Mouse (Mus musculus) monocyte, adult 5-6 weeks (primary cell): ENCODE data around the gene Tmco1. TPM values are rescaled to one million over a fixed set of nuclear protein-coding genes. Genes with fewer than 3 reads are reported as not detected.

Experiments
- ATAC-seq: fragments of 153-309, 156-312 bp; replicated peaks from 2 replicates; pipeline ENCODE4 v1.8.0; 2017; ENCODE audit warnings: mild to moderate bottlenecking; ENCODE audit not compliant: low TSS enrichment, insufficient number of reproducible peaks, severe bottlenecking, poor library complexity, low FRiP score
- total RNA-seq: library from RNA; stranded (forward); fragments of 200-1000, 200-491, 200-594 nt; gene quantifications from 3 replicates; pipeline ENCODE4 v1.2.3, GENCODE M21; 2017

Tmco1 gene
- total RNA-seq, 1 experiment from 2014 or later, result 200 TPM

DNA sequence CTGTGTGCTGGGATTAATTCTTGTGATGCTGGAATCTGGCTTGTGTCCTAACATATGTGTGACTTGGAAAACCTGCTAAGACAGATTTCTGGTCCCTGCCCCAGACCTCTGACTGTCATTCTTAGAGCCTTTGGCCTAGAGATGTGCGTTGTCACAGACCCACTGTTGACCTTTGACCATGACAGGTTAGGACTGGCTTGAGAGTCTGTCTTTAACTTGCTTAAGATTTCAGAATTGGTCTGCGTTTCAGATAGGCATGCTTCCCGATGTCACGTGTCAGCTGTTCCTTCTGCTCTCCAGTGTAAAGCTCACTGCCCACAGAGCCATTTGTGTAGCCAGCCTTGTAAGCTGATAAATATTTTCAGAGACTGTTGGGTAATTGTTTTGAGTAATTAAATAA, 54.6 kb downstream of the Tmco1 start:
- ATAC-seq, result no peak

- no peak for ATAC-seq
Measured at GRCm38 (mm10) chr1:167363322-167363721, 55.1 kb downstream of the Tmco1 start.

DNA sequence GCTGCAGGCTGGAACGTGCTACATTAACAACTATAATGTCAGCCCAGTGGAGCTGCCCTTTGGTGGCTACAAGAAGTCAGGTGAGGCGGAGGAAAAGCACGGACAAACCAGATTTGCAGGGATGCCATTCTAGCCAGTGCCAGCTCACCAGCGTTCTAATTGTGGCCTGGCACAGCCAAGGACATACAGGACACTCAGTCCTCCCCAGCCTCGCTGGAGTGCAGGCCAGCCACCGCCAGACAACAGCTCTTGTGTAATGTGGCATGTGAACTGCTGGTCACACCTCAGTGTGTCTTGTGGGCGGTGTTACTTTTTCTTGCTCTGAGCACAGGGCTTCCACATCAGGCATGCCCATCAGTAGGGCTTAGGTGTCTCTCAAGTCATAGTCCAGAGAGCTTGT, 57.6 kb downstream of the Tmco1 start:
- ATAC-seq, result no peak

DNA sequence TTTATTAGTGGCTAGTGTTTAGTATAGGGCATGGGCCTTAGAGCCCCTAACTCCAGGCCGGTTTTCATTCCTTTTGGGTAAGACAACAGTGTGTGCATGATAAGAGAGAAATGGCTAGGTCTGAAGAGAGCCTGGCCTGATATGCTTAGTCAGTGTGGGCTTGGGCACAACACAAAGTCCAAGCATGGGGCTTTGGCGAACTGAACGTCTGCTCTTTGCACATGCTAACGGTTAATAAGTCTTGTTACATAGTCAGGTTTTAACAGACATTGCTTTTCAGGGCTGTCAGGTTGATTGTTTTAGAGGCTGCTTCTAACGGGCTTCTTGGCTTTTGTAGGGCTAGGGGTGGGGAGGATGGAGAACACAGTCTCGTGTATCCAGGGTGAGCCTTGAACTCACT, 58.4 kb downstream of the Tmco1 start:
- ATAC-seq, result no peak

GRCm38 (mm10) chr1:167368018-167368417, 59.8 kb downstream of the Tmco1 start:
- no peak for ATAC-seq

- ATAC-seq, result no peak
Measured at GRCm38 (mm10) chr1:167368513-167368912, 60.3 kb downstream of the Tmco1 start.

GRCm38 (mm10) chr1:167369905-167370304, 61.7 kb downstream of the Tmco1 start:
- ATAC-seq, result peak; percentile 91

DNA sequence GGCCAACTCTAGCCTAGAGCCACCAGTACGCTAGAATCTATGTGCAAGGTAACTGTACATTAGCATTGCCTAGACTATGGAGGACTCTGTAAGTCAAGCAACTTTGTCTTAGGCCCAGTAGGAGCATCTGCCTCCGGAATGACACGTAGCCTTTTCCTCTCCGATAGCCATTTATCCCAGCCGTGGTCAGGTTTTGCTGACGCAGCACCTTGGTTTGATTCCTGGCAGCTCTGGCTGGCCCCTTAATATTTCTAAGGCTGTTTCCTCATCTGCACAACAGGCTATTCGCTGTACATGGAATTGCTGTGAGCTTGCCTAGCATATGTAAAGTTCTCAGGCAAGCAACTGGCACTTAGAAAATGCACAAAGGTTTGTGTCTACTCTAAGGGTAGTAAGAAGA, 64.6 kb downstream of the Tmco1 start:
- no peak for ATAC-seq

DNA sequence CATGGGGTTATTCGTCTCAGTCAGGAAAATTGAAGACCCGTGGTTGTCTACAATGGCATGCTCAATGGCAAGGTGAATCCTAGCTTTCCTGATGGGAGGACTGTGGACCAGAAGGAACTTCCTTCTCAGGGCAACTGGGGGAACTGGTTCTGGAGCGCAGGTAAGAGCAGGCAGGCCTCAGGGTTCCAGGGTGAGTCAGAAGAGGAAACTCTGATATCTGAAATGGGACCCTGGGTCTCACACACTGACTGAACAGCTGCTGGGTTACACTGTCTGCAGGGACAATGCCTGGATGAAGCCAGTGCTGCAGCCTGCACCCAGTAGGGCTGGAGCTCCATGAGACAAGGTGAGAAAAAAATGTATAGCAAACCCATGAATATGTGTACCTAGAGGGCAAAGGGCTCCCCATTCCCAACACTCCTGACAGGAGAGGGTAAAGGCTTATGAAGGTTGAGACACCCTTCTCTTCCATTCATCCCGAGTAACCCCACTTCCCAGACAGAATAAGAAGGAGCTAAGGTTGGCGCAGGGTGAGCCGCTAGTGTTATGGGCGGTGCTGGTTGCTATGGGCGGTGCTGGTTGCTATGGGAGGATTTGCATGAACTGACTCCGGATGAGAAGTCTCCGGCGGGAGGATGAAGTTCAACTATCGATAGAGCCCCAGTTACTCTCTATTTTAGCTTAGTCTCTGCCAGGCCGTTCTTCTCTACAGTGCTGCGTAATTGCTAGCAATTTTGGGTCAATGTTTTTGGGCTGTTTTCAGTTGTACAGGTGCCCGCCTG, 66.0 kb downstream of the Tmco1 start:
- ATAC-seq, result no peak

GRCm38 (mm10) chr1:167374942-167375341, 66.8 kb downstream of the Tmco1 start:
- ATAC-seq, result no peak

DNA sequence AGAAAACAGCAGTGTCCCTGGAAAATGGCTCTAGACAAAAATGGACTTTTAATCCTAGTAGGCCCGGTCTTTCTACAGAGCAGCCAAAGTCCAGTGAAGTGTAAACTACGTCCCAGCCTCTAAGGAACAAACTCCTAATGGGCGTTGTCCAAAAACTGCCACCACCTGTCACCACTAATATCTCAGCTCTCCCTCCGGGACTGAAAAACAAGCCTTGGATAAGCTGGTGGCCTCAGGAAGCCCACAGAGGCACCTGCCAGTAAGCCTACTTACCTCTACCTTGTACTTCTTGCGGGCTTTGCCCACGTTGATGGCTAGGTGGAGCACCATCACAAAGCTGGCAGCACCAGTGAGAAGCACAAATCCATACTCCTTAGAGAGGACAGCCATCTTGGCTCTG, 69.8 kb downstream of the Tmco1 start:
- no peak for ATAC-seq

DNA sequence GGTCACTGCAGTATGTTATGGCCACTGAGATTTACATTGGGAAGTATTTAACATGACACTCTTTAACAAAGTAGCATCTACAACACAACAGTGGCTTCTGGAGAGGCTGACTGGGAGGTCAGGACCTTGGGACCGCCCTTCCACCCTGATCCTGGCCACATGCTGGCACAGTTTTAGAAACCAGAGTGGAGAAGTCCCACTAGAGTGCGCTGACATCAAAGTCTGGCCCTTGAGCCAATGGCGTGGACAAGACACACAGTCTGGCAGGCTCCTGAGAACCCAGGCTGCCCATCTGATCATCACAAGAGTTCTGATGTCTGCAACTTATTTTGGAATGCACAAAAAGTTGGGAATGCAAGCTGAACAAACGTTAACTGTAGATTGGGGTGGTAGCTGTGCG, 71.6 kb downstream of the Tmco1 start:
- ATAC-seq, result no peak

DNA sequence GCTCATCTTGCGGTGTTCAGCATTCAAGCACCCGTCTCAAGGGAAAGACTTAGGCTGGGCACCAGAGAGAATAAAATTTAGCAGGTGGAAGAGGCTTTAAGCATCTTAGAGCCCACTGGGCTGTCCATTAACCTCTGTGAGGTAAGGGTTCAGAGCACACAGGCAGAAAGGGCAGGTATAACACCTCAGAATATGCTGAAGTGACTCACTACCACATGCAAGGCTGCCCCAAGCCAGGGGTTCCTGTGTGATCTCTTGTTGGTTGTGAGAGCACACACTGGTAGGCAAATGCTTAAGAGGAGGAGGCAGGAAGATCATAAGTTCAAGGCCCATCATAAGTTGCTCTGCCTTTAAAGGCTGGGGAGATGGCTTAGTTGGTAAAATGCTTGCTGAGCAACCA, 72.0 kb downstream of the Tmco1 start:
- no peak for ATAC-seq

DNA sequence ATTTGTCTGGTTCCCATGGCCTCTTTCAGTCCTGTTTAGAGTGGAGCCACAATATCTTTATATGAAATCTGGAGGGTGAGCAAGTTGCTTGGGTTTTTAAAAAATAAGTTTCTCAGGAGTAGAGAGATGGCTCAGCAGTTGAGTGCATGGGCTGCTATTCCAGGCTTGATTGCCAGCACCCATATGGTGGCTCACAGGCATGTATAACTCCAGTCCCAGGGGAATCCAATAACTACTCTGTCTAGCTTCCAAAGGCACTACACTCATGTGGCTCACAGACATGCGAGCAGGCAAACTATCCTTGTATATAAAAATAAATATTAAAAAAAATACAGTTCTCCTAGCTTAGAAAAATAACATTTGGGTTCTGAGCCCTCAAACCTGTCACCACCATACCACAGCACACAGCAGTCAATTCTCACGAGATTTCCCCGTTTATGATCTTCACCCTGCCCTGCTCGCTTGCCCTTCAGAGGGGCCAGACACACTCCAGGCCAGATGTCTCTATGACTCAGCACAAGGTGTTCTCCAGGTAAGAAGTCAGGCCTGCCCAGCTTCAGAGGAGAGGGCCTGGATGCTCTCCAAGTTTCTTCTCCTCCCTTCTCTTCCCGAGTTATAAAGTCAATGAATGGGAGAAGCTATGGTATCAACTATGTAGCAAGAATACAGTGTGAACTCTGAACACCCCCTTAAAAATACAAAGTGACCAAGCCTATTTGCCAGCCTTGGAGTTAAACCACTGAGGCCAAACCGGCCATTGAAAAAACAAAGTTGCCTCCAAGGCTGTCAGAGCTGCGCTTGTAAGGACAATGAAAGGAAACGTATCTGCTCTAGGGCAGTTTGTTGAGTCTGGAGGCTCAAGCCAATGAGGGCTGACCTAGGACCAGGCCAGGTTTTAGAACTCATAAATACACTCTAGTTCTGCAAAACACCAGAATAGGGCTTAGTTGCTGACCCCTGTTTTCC, 73.2 kb downstream of the Tmco1 start:
- no peak for ATAC-seq

DNA sequence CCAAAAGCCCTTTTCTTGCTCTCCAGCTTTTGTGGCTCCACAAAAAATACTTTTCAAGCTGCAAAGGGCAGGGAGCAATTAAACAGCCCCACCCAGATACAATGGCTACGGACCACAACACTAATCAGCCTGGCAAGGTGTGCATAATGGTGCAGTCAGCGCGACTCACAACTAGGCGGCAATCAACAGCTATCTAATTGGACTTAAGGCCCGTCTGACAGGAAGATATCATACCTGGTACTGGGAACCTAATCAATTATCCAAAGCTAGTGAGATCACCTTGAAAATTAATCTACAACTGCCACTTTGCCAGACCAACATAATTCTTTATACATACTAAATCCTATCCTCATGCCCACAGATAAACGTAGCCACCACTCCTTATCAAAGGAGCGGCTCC, 74.1 kb downstream of the Tmco1 start:
- ATAC-seq, result no peak

DNA sequence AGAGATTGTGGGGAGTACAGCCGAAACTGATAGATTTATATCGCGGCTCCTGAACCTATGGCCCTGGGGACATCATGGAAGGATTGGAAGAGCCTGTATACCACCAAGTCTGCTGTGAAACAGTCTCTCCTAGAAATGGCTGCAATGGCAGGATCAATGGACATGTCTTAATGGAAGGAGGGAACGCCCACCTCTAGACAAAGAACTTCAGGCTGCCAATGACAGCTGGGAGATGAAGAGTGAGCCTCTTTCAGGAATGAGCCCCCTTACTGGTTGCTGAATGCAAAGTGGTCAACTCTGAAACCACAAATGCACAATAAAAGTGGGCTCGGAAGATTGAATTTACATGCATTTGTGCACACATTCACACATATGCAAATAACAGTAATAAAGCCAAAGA, 74.6 kb downstream of the Tmco1 start:
- no peak for ATAC-seq

- no peak for ATAC-seq
Measured at GRCm38 (mm10) chr1:167383178-167383577, 75.0 kb downstream of the Tmco1 start.
